Mouse (Mus musculus) heart, postnatal 25 days (tissue): ENCODE measurements around the gene Pi4ka. TPM values are rescaled to one million over a fixed set of nuclear protein-coding genes. Genes with fewer than 3 reads are reported as not detected.
"Not testable (repeated sequence)": the region's sequence is repeated elsewhere in the genome, so short reads cannot be mapped to it uniquely, and the experiment has no call there.

Experiments
- DNase-seq: peaks from one replicate; pipeline ENCODE4 v3.0.0; 2022; ENCODE audit warnings: low spot score
- intact Hi-C: fragments of 180-260 bp; cut with DNase I; formaldehyde crosslinking; loops from one replicate; pipeline ENCODE4 v1.15.1; 2025
- total RNA-seq, 2 experiments: library from RNA; stranded (reverse); gene quantifications; 2 replicates each; pipeline ENCODE4 v1.2.3; 2021

Pi4ka gene
- total RNA-seq, 2 experiments from 2014 or later, result 53.2 to 56.3 TPM

GRCm38 (mm10) chr16:17243731-17244130 lies 162.4 kb downstream of the Pi4ka start:
- no peak for DNase-seq
- intact Hi-C loops, result no loop called here

GRCm38 (mm10) chr16:17239409-17239808 lies 166.7 kb downstream of the Pi4ka start:
- intact Hi-C loops, result loop anchor here (2.0 kb wide), 1 partner anchor 17 kb away; no protein-coding TSS in a partner anchor
- DNase-seq, result no peak

GRCm38 (mm10) chr16:17237634-17238033 lies 168.5 kb downstream of the Pi4ka start:
- DNase-seq, result no peak
- intact Hi-C loops, result loop anchor here (2.0 kb wide), 1 partner anchor 19 kb away; no protein-coding TSS in a partner anchor

- DNase-seq, result no peak
- intact Hi-C loops, result no loop called here
These were observed 171.0 kb downstream of the Pi4ka start for GRCm38 (mm10) chr16:17234916-17235665.

GRCm38 (mm10) chr16:17234499-17234895 lies 171.6 kb downstream of the Pi4ka start:
- intact Hi-C loops, result no loop called here
- DNase-seq, result no peak

GRCm38 (mm10) chr16:17233702-17234498 lies 172.2 kb downstream of the Pi4ka start:
- intact Hi-C loops, result loop anchor here (2.0 kb wide), 1 partner anchor 25 kb away; the partner anchor contains the start of gene Rimbp3
- DNase-seq, result peak; percentile 6

- peak; percentile 93 for DNase-seq
- intact Hi-C loops, result loop anchor here (2.0 kb wide), 1 partner anchor 24 kb away; the partner anchor contains the start of gene Rimbp3
These were observed 173.1 kb downstream of the Pi4ka start, which contains the start of gene Hic2 for GRCm38 (mm10) chr16:17232794-17233701. Hic2 (plus strand) TSS chr16:17233572.

GRCm38 (mm10) chr16:17231523-17231922 lies 174.6 kb downstream of the Pi4ka start:
- DNase-seq, intact Hi-C loops: not testable (repeated sequence)

Other genes with a start within 250 kb of the Pi4ka start
- gene Ube2l3, start 203.7 kb downstream of the Pi4ka start, total RNA-seq, result 100 to 1,000 TPM; 102 to 113 TPM
- under 1 TPM; 0.08 to 0.14 TPM for gene Rimbp3, start 197.7 kb downstream of the Pi4ka start, total RNA-seq
- 1 to 10 TPM; 2.0 to 2.2 TPM for gene Hic2, start 172.7 kb downstream of the Pi4ka start, total RNA-seq
- gene Tmem191c, start 130.2 kb downstream of the Pi4ka start, total RNA-seq, result 1 to 10 TPM; 2.0 to 2.7 TPM
- gene Serpind1, start 74.9 kb downstream of the Pi4ka start, total RNA-seq, result 1 to 10 TPM; 2.0 TPM
- 10 to 100 TPM; 14.9 to 16.9 TPM for gene Snap29, start 328 bp downstream of the Pi4ka start, total RNA-seq
- 10 to 100 TPM; 25.3 to 29.3 TPM for gene Crkl, start 45.7 kb upstream of the Pi4ka start, total RNA-seq
- gene Aifm3, start 83.3 kb upstream of the Pi4ka start, total RNA-seq, result under 1 TPM in 1 of 2 experiments, not detected in 1; 0.28 TPM
- 10 to 100 TPM; 34.3 to 35.0 TPM for gene Lztr1, start 102.4 kb upstream of the Pi4ka start, total RNA-seq
- 10 to 100 TPM; 13.1 to 14.7 TPM for gene Thap7, start 124.8 kb upstream of the Pi4ka start, total RNA-seq
- under 1 TPM in 1 of 2 experiments, not detected in 1; 0.17 TPM for gene Lrrc74b, start 154.9 kb upstream of the Pi4ka start, total RNA-seq
- under 1 TPM; 0.50 to 0.83 TPM for gene P2rx6, start 155.6 kb upstream of the Pi4ka start, total RNA-seq
- 1 to 10 TPM; 1.4 to 2.3 TPM for gene Slc7a4, start 176.9 kb upstream of the Pi4ka start, total RNA-seq
- 10 to 100 TPM; 18.3 to 20.7 TPM for gene Smpd4, start 213.0 kb upstream of the Pi4ka start, total RNA-seq
- under 1 TPM in 1 of 2 experiments, not detected in 1; 0.36 TPM for gene Ccdc74a, start 240.2 kb upstream of the Pi4ka start, total RNA-seq